Mouse (Mus musculus) right cerebral cortex, postnatal 10 days (tissue): ENCODE measurements around the gene Gripap1.
"Not testable (repeated sequence)": the region's sequence is repeated elsewhere in the genome, so short reads cannot be mapped to it uniquely, and the experiment has no call there.

Source experiments
- DNase-seq, 2 experiments: peaks; one replicate each; pipeline ENCODE4 v3.0.0; 2021; ENCODE audit warnings: low spot score in 2 of 2

The Gripap1 gene

DNA sequence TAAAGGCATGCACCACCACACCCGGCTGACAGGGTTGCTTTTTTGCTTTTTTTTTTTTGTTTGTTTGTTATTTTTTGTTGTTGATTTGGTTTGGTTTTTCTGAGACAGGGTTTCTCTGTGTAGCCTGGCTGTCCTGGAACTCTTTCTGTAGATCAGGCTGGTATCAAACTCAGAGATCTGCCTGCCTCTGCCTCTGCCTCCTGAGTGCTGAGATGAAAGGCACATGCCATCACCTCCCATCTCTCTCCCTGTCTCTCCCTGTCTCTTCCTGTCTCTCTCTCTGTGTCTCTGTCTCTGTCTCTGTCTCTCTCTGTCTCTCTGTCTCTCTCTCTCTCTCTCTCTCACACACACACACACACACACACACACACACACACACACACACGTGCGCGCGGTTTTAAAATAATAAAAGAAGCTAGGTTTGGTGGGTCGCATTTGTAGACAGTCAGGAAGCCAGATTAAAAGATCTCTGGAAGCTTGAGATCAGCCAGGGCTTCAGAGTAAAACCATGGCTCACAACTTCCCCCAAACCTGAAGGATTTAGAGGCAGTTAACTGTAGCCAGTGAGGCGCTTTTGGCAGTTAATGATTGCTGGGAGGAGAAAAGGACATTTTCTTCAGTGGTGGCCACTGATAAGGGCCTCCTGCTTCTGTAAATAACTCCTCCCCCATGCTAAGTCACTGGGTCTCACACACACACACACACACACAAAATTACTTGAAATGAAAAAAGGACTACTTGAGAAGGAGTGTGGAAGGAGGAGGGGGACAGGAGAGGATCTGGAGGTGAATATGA lies 10.9 kb upstream of the Gripap1 start:
- no peak for DNase-seq

GRCm38 (mm10) chrX:7779294-7779693 lies 10.3 kb upstream of the Gripap1 start:
- DNase-seq, result no peak

DNA sequence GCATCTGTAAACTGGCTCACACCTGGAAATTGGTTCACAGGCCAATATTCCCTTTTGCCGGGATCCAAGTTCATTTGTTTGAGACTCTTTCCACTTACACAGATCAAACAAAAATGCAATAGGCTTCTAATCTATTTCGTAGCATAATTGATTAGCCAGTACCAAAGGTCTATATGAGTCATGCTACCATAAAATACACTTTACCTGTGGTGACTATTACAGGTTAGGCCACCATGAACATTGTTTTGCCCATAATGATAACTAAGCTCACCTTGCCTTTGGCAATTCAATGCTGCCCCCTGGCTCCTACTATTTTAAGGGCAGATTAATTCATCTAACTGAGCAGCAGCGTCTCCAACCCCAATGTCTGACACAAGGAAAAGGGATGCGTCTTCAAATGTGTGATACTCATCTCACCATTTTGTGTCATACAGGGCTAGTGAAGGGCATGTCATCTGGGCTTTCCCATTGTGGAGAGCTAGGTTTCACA lies 6.9 kb upstream of the Gripap1 start:
- no peak for DNase-seq

GRCm38 (mm10) chrX:7790309-7790708 lies 744 bp downstream of the Gripap1 start:
- no peak for DNase-seq

DNA sequence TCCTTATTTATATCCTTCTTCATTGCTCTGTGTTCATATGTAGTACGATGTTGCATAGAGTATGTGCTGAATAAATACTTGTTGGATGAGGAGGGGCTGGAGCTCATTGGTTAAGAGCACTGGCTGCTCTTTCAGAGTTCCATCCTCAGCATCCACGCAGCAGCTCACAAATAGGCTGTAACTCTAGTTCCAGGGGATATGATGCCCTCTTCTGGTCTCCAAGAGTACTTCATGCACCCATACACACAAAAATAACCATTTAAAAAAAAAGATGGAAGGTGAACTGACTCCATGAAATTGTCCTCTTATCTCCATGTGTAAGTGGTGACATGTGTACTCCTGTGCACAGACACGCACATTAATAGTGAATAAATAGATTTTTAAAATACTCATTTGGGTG lies 3.8 kb downstream of the Gripap1 start:
- DNase-seq, result no peak

DNA sequence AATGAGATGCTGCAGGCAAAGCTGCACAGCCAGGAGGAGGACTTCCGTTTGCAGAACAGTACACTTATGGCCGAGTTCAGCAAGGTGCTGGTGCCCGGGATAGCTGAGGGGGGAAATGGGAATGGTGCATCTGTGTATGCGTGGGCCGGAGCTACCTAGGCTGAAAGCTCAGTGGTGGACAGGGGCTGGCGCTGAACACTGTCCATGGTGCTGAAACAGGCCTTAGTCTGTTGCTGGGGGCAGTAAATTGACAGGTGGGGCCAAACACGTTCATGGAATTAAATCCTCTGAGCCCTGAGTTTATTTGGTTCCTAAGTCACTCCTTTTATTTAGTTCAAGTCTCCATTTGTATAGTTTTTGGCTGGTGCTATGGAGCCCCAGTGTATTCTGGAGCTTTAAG lies 5.5 kb downstream of the Gripap1 start:
- no peak for DNase-seq

GRCm38 (mm10) chrX:7797327-7797726 lies 7.8 kb downstream of the Gripap1 start:
- no peak for DNase-seq

DNA sequence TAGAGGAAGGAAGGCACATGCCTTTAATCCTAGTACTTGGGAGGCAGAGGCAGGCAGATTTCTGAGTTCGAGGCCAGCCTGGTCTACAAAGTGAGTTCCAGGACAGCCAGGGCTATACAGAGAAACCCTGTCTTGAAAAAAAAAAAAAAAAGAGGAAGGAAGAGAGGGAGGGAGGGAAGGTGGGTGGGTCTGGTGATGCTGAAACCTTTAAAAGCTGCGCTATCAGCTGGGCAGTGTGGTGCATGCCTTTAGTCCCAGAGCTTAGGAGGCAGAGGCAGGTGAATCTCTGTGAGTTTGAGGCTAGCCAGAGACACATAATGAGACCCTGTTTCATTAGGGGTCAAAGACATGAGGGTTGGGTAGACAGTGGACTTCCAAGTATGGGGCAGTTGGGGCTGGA lies 12.6 kb downstream of the Gripap1 start:
- DNase-seq, result not testable (repeated sequence)

DNA sequence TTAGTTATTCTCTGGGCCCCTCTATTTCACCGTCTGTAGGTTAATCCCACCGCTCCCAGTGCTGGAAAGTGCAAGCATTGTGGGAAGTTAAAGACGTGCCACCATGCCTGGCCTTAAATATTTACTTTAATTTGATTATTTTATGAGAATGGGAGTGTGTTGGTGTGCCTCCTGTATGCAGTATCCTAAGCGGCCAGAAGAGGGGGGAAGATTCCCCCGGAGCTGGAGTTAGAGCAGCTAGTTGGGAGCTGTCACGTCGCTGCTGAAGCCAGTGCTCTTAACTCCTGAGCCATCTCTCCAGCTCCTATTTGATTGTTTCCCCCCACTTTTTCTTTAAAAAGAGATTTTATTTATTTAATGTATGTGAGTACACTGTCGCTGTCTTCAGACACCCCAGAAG lies 25.5 kb downstream of the Gripap1 start:
- peak in 1 of 2 experiments; percentile 45 for DNase-seq

- peak; percentile 79 to 84 for DNase-seq
Observed at GRCm38 (mm10) chrX:7821865-7822779, 32.6 kb downstream of the Gripap1 start, which contains the start of gene Kcnd1. Gene Kcnd1, plus strand, starts transcription at chrX:7822289.

DNA sequence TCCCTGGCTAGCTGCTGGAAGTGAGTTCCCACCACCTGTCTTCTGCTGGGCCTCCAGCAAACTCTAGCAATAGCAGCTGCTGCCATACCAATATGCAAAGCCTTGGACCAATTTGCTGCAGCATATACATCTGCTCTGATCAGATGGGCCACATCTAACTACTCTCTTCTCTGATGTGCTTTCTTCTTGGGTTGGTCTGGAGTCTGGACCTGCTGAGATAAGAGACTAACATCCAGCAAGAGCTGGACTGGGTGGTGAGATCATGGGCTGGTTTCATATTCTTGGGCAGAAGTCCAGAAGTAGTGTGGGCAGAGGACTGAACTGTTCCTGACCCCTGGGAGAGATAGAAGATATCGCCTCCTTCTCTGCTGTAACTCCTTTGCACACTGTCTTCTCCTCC lies 47.6 kb downstream of the Gripap1 start:
- DNase-seq, result no peak

GRCm38 (mm10) chrX:7840842-7841162 lies 51.2 kb downstream of the Gripap1 start:
- no peak for DNase-seq

- DNase-seq, result peak; percentile 96 to 97
Observed at GRCm38 (mm10) chrX:7841163-7842162, 51.9 kb downstream of the Gripap1 start, which contains the start of gene Otud5. Gene Otud5, plus strand, starts transcription at chrX:7841364.

DNA sequence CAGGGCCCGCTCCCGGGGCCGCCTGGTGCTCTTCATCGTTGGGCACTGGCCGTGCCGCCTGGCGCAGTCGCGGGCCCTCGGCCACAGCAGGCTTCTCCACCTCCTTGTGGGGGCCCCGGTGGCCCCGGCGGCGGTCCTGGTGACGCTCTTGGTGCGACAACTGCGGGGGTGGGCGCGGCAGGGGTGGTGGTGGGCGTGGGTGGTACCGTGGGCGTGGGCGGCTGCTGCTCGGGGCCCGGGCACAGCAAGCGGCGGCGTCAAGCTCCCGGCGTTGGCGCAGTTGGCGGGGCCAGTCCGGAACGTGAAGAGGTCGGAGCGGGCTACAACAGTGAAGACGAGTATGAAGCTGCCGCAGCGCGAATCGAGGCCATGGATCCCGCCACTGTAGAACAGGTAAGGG lies 52.8 kb downstream of the Gripap1 start:
- peak; percentile 30 to 40 for DNase-seq

DNA sequence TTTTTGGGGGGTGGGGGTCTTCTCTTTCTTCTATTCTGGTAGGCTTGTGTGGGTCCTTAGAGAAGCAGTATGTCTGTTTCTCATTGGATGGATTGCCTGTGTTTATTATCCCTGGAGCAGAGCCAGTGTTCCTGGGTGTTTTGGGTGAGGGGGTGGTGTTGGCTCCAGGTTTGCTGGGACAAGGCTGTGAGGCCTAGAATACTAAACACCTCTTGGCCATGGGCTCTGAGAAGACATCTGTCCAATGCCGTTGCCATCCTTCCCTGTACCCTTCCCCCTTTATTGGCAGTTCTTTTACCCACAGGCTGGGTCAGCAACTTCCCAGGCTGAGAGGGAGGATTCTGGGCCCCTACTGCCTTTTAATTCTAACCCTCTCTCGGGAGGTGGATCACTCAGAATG lies 58.3 kb downstream of the Gripap1 start:
- peak; percentile 43 to 49 for DNase-seq

DNA sequence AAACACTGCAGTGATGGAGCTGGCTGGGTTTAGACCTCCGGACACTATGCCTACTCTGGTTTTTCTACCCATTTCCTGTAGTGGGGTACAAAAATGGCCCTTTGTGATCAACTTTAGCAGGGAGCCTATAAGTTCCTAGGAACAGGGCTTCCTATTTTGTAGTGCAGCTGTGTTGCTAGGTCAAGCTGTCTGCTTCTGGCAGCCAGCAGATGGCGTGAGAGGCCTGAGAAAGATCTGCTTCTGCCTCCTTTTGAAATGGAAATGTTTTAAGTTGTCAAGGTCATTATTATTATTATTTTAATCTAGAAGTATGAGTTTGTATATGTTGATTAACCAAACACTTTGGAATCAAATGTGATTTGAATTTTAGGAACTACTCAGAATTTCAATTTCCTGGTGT lies 65.0 kb downstream of the Gripap1 start:
- DNase-seq, result peak; percentile 33 to 45

DNA sequence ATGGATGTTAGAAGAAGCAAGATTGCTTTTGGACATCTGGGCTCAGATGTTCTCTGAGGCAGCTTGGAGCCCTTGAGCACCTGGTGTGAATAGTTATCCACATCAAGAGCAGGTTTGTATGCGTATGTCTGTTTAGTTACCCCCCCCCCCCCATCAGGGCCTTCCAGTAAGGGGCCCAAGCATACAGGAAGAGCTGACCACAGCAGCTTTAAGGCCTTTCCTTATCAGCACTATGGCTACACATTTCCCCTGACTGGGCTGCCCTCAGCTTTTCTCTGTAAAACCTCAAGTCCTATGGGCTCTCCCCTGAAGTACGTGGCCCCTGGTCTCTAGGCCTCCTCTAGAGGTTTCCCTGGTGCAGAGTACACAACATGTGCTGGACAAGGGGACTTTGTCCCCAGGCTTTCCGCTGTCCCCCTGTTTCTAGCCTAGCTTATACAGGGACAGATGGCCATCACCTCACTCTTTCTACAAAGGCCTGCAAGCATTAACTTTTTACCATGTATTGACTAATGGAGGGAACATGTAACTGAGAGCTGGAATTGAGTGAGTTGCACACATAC lies 69.7 kb downstream of the Gripap1 start:
- DNase-seq, result no peak

DNA sequence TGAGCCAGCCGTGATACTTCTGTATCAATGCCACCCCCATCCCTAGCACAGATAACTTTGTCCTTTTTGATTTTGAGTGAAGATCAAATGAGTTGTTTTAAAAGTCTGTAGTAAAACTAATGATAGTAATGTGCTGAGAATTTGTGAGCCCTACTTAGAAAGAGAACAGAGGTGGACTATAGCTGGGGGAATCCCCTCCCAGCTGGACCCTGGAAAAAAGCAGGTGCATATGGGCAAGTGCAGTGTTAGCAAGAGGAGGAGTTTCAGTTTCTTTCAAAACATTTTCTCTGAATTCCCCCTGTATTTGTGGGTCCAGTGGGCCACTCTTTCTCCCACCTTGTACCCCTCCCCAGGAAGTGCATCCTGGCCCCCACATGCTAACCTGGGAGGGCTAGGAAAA lies 73.6 kb downstream of the Gripap1 start:
- no peak for DNase-seq

DNA sequence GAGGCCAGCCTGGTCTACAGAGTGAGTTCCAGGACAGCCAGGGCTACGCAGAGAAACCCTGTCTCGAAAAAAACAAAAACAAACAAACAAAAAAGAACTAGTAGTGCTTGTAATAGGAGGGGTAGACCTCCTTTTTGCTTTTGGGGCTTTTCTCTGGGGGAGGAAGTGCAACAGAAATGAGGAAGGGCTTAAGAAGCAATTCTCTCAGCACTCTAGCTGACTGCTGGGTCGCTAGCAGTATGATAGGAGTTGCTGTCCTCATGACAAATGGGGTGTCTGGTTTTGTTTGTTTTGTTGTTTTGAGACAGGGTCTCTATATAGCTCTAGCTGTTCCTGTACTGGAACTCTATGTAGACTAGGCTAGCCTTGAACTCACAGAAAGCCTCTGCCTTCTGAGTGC lies 75.0 kb downstream of the Gripap1 start:
- DNase-seq, result no peak

DNA sequence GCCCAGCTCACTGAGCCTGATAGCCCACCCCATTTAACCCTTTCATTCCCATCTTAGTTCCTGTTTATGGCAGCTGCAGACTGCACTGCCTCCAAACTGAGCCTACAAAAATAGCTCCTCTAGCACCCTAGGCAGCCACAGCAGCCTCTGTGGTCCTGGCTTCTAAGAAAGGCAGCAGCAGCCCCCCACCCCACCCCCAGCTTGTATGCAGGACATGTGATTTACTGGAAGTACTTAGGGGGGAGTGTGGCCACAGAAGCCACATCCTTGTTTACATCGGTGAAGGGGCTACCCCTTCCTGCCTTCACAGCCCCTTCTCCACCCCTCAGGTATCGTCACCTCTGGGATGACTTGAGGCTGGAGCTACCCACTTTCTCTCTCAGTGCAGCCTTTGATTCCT lies 75.8 kb downstream of the Gripap1 start:
- DNase-seq, result no peak

- no peak for DNase-seq
Observed at GRCm38 (mm10) chrX:7865786-7866185, 76.2 kb downstream of the Gripap1 start.
